Mouse (Mus musculus): Measurements from ENCODE around the gene Skint3. TPM values are rescaled to one million over a fixed set of nuclear protein-coding genes. Genes with fewer than 3 reads are reported as not detected.
"Not testable (repeated sequence)": the region's sequence is repeated elsewhere in the genome, so short reads cannot be mapped to it uniquely, and the experiment has no call there.

Skint3 gene
- under 1 TPM in 1 of 2 experiments, not detected in 1; 0.10 TPM for total RNA-seq (2021)

GRCm38 (mm10) chr4:112231945-112232344, at the start of gene Skint3:
Gene Skint3 (plus strand): TSS chr4:112232245.
- DNase-seq: no peak
- intact Hi-C loops (cut with DNase I): no loop called here

DNA sequence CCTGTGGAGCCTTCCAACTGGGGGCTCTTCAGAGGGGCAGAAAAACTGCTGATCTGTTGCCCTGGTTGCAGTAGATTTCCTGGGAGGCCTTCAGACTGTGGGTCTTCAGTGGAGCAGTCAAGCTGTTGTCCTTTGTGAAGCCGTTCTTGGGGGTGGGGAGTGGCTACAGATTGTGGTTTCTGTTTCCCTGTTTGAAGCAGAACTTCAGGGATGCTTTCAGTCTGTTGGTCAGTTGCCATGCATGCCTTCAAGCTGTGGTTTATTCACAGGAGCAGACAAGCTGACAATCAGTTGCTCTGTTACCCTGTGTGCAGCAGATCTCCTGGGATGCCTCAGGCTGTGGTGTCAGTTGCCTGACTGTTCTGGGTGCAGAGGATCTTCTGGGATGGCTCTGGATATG, 11.4 kb downstream of the Skint3 start:
- no peak for DNase-seq
- intact Hi-C loops (cut with DNase I): no loop called here

DNA sequence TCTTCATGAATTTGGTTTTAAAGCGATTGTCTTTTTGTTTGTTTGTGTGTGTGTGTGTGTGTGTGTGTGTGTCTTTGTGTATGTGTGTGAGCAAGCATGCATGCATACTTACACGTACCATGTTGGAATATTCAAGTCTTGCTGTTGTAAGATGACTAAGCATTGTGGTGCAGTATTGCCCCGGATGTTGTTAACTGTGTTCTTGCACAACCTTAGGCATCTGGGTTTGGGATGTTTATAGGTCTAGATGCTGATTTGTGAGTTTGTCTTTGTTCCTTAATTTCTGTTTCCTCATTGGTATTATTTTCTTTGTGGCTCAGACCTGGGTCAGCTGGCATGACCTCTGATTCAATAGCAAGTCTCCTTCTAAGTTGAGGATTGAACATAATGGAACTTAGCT, 11.9 kb downstream of the Skint3 start:
- intact Hi-C loops (cut with DNase I): no loop called here
- DNase-seq: no peak

DNA sequence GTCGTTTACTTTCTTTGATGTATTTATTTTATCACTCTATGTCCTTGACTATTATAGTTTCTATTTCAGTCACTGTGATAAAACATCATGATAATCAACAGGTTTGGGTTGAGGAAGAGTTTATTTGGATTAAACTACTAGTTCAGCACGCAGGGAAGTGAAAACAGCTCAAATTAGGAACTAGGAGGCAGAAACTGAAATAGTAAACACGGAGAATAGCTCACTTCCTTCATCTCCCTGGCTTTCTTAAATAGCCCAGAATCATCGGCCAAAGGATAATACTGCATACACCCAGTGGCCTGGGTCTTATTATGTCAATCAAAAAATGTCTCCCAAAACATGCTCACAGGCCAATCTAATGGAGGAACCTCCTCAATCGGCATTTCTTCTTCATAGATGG, 24.0 kb downstream of the Skint3 start:
- intact Hi-C loops (cut with DNase I): no loop called here
- no peak for DNase-seq

DNA sequence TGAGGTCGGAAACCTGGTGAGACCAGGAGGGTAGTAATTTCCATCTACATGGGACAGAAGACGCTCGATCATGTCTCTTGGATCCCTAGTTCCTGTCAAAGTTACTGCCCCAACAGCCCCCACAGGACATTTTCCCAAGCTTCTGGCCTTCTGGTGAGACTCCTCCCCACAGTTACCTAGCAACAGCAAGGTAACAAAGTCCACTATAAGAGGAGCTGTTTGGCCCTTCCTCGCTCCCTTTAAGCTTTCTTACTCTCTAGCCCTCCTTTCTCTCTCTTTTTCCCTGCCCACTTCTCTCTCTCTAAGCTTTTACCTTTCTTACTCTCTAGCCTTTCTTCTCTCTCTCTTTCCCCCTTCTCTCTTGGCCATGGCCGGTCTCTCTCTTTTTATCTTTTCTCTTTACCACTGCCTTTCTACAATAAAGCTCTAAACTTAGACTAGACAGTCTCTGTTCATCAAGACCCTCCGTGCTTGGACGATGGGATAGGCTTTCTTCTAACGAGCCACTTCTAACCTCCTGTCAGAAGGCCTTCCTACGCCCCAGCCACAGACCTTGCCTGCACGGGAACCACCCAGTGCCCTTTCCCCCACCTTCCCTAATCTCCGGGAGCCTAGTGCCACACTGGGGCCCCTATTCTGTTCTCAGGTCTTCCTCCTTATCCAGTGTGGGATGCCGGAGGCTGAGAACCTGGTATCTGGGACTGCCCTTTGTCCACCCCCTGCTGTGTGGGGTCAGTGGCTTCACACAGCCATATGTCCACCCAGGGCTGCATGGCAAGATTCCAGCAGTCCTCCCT, 55.3 kb downstream of the Skint3 start:
- intact Hi-C loops (cut with DNase I): no loop called here
- DNase-seq: no peak

DNA sequence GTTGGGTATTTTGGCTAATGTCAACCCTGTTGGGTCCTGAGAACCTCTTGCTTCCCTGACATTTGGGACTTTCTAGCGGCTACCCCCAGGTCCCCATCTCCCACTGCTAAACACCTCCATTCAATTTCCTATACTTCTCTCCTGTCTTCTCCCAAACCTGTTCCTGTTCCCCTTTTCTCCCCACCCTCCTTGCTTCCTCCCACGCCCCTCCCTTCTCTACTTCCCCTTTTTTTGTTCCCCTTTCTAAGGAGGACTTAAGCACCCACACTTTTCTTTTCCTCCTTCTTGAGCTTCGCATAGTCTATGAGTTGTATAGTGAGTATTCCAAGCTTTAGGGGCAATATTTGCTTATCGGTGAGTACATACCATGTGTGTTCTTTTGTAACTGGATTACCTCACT, 56.4 kb downstream of the Skint3 start:
- DNase-seq: no peak
- intact Hi-C loops (cut with DNase I): no loop called here

GRCm38 (mm10) chr4:112302305-112302704, 70.3 kb downstream of the Skint3 start:
- intact Hi-C loops (cut with DNase I): no loop called here
- DNase-seq: no peak

- no peak for DNase-seq
- intact Hi-C loops (cut with DNase I): no loop called here
Observed at GRCm38 (mm10) chr4:112302855-112303509, 70.9 kb downstream of the Skint3 start.

DNA sequence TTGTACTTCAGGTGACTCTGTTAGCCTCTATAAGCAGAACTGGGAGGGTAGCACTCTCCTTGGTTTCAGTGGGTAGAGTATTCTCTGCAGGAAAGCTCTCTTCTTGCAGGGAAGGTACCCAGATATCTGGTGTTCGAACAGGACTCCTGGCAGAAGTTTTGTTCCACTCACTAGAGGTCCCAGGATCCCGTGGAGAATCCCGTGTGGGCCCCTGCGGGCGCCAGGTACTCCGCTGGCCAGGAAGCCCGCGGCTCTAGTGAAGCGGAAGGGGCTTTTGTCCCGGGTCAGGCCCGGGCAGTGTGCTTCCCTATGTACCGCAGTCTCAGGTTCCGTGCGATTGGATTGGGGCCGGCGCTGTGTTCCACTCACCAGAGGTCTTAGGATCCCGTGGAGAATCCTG, 117.1 kb downstream of the Skint3 start:
- intact Hi-C loops (cut with DNase I); DNase-seq: not testable (repeated sequence)

Other genes starting within 250 kb of the Skint3 start
- gene Skint1, start 226.0 kb upstream of the Skint3 start, total RNA-seq (2021): not detected
- not detected for gene Skint4, start 160.2 kb upstream of the Skint3 start, total RNA-seq (2021)
- not detected for gene Skint9, start 201.7 kb downstream of the Skint3 start, total RNA-seq (2021)